In genomic region chr10:52690334-52690991, GRCm38 (mm10) we compare ENCODE assay signal across 8 mouse cellular contexts. TPM values are rescaled to one million over a fixed set of nuclear protein-coding genes. Genes with fewer than 3 reads are reported as not detected.
DNase-seq lines count a peak whose midpoint lies in the region; ATAC-seq and TF ChIP-seq lines count a peak whose summit lies in the region.

TSS of gene Slc35f1 (plus strand) at chr10:52690533.

- 0% methylated on average over 53 of the region's 54 CpGs for WGBS in heart, embryonic 16.5 days
- under 1% methylated on average over 34 of the region's 54 CpGs for WGBS in liver, embryonic 12.5 days (ENCODE audit: insufficient replicate concordance)
- WGBS in olfactory bulb, adult 2 months, result under 1% methylated on average over 54 of the region's 54 CpGs

- H3K4me1 ChIP-seq in E14TG2a.4 (replicated peaks; ENCODE audit: low read depth, low read length), result peaks cover 9% of the 10 kb centered on the region
- no peaks in the 10 kb centered on the region for H3K4me1 ChIP-seq in embryonic fibroblast, embryonic 13.5 days (ENCODE audit: control insufficient read depth, insufficient read depth, low read length)
- peaks cover 8% of the 10 kb centered on the region for H3K4me1 ChIP-seq in heart, embryonic 16.5 days (ENCODE audit: control insufficient read depth, insufficient read depth, low read length)
- H3K4me1 ChIP-seq in liver, embryonic 12.5 days, result 0 out of 2 replicates have a peak, but pooled peaks cover 3% of the 10 kb centered on the region
- H3K4me1 ChIP-seq in olfactory bulb, adult 2 months (ENCODE audit: control insufficient read depth, insufficient read depth, low read length), result peaks cover 10% of the 10 kb centered on the region; the same call in 1 of the 2 replicates

- peak within 1 kb of the TSS; percentile 72 for H3K9ac ChIP-seq in heart, embryonic 16.5 days (ENCODE audit: low read length)
- no peak within 1 kb of the TSS; the same call in 1 of the 2 replicates for H3K9ac ChIP-seq in liver, embryonic 12.5 days

- H3K4me3 ChIP-seq in E14TG2a.4 (replicated peaks; ENCODE audit: low read length), result peak within 1 kb of the TSS; percentile 87
- H3K4me3 ChIP-seq in embryonic fibroblast, embryonic 13.5 days (ENCODE audit: insufficient read depth, low read length), result peak within 1 kb of the TSS; percentile 69
- peak within 1 kb of the TSS; percentile 71 for H3K4me3 ChIP-seq in heart, embryonic 16.5 days (ENCODE audit: low read length)
- peak within 1 kb of the TSS; percentile 56 for H3K4me3 ChIP-seq in liver, embryonic 12.5 days
- H3K4me3 ChIP-seq in olfactory bulb, adult 2 months (ENCODE audit: insufficient read depth, low read depth, low read length), result peak within 1 kb of the TSS; percentile 98

- H3K4me2 ChIP-seq in heart, embryonic 16.5 days (ENCODE audit: low read depth, low read length), result peak within 1 kb of the TSS; percentile 98
- peak within 1 kb of the TSS; percentile 74 for H3K4me2 ChIP-seq in liver, embryonic 12.5 days

- peak; percentile 81 for ATAC-seq in heart, embryonic 16.5 days (replicated peaks; ENCODE audit: extremely low read depth, insufficient read depth, low FRiP score)
- peak; percentile 44 for ATAC-seq in liver, embryonic 12.5 days

- peaks cover 27% of the 10 kb centered on the region for H3K27me3 ChIP-seq in E14TG2a.4 (ENCODE audit: insufficient read depth, low read length)
- H3K27me3 ChIP-seq in heart, embryonic 16.5 days (ENCODE audit: control insufficient read depth, insufficient read depth, low read length), result peaks cover 6% of the 10 kb centered on the region; the same call in 1 of the 2 replicates
- peaks cover 27% of the 10 kb centered on the region for H3K27me3 ChIP-seq in liver, embryonic 12.5 days (replicated peaks)

- no peak; the same call in 1 of the 2 replicates for TF ChIP-seq CTCF in E14TG2a.4 (conservative IDR thresholded peaks at IDR 0.05; ENCODE audit: low read length)
- TF ChIP-seq CTCF in embryonic fibroblast, embryonic 13.5 days (IDR thresholded peaks at IDR 0.05; ENCODE audit: borderline replicate concordance, insufficient read depth, low read length), result peak; percentile 62; the same call in 1 of the 2 replicates
- peak; percentile 59; the same call in 1 of the 2 replicates for TF ChIP-seq CTCF in olfactory bulb, adult 2 months (IDR thresholded peaks at IDR 0.05; ENCODE audit: insufficient read depth, low read depth, low read length)

- no peak for TF ChIP-seq POLR2A in embryonic fibroblast, embryonic 13.5 days (IDR thresholded peaks at IDR 0.05; ENCODE audit: low read depth, low read length)
- TF ChIP-seq POLR2A in olfactory bulb, adult 2 months (IDR thresholded peaks at IDR 0.05; ENCODE audit: insufficient read depth, low read depth, low read length), result 0 out of 2 replicates have a peak, but pooled peaks have one; percentile 29

- no peaks in the 10 kb centered on the region for H3K9me3 ChIP-seq in E14TG2a.4 (ENCODE audit: low read length)
- peaks cover 2% of the 10 kb centered on the region; the same call in 1 of the 2 replicates for H3K9me3 ChIP-seq in heart, embryonic 16.5 days (replicated peaks; ENCODE audit: control insufficient read depth, low read length)
- no peaks in the 10 kb centered on the region for H3K9me3 ChIP-seq in liver, embryonic 12.5 days (replicated peaks)

- peak; percentile 75 for DNase-seq in brain, embryonic 18.5 days (ENCODE audit: low read depth, low spot score)
- peak; percentile 71 for DNase-seq in kidney, postnatal 14 days
- peak; percentile 5 to 13 for DNase-seq in urinary bladder, postnatal 36 days (ENCODE audit: low spot score in 2 of 2)

- no peak within 1 kb of the TSS for H3K27ac ChIP-seq in embryonic fibroblast, embryonic 13.5 days (ENCODE audit: insufficient read depth, low read length)
- H3K27ac ChIP-seq in heart, embryonic 16.5 days (ENCODE audit: low read length), result no peak within 1 kb of the TSS
- H3K27ac ChIP-seq in liver, embryonic 12.5 days, result no peak within 1 kb of the TSS
- peak within 1 kb of the TSS; percentile 45; the same call in 1 of the 2 replicates for H3K27ac ChIP-seq in olfactory bulb, adult 2 months (ENCODE audit: insufficient read depth, low read depth, low read length)

- no peaks in the 10 kb centered on the region for H3K36me3 ChIP-seq in E14TG2a.4 (ENCODE audit: insufficient read depth, low read length)
- H3K36me3 ChIP-seq in heart, embryonic 16.5 days (ENCODE audit: control insufficient read depth, insufficient read depth), result no peaks in the 10 kb centered on the region
- no peaks in the 10 kb centered on the region for H3K36me3 ChIP-seq in liver, embryonic 12.5 days

RNA-seq across cellular contexts. Expression of gene Slc35f1, which starts in this region (rescaled TPM):
- 0.33 and 0.90 TPM in 2 replicates for polyA plus RNA-seq in embryonic fibroblast, embryonic 13.5 days (2011; ENCODE audit: insufficient read length, low read depth, missing spikeins)
- polyA plus RNA-seq in heart, embryonic 16.5 days (2015; fragmentation: Nextera tagmentation; extraction: Ambion mirVana), result 0.99 and 1.2 TPM in 2 replicates
- polyA plus RNA-seq in liver, embryonic 12.5 days (2016; fragmentation: Nextera tagmentation; extraction: Ambion mirVana), result 0.10 and 0.14 TPM in 2 replicates
- not detected in 2 replicates for polyA plus RNA-seq in olfactory bulb, adult 2 months (2012; ENCODE audit: insufficient read depth, insufficient read length, low replicate concordance, missing spikeins)

Comparison
In these comparisons a context has a peak if more than half of its experiments do, and no peak if none do; other contexts are left out.
1. Peak in ATAC-seq, H3K4me3 ChIP-seq and H3K4me2 ChIP-seq in liver, embryonic 12.5 days; RNA of the gene not detected or under 1 TPM.
2. DNase-seq: peak in every context shown above with its lines; median percentile 75 in brain, embryonic 18.5 days; 71 in kidney, postnatal 14 days; 9 in urinary bladder, postnatal 36 days.